Mouse (Mus musculus) stomach, postnatal 0 days (tissue): ENCODE results near the gene Ttc19. TPM values are rescaled to one million over a fixed set of nuclear protein-coding genes. Genes with fewer than 3 reads are reported as not detected.

Experiments used
- ATAC-seq: fragments of 200-750 bp; cut with Nextera tagmentation; 2 replicates; pipeline ENCODE4 v1.8.0; 2017; ENCODE audit not compliant: low FRiP score, low TSS enrichment
- DNase-seq: peaks from one replicate; pipeline ENCODE4 v3.0.0-alpha.2; 2016; ENCODE audit warnings: low spot score
- H3K27ac ChIP-seq: fragments of 300-500 bp; sonication (generic); replicated peaks from 2 replicates; pipeline ENCODE4 v1.5.1; 2014; ENCODE audit warnings: mild to moderate bottlenecking, control low read depth
- H3K27me3 ChIP-seq: fragments of 300-500 bp; sonication (generic); 2 replicates; pipeline ENCODE4 v1.6.1; 2014; ENCODE audit warnings: low read length; ENCODE audit not compliant: control insufficient read depth, insufficient read depth
- H3K36me3 ChIP-seq: fragments of 300-500 bp; sonication (generic); 2 replicates; pipeline ENCODE4 v1.6.1; 2014; ENCODE audit warnings: low read length, mixed read lengths; ENCODE audit not compliant: control insufficient read depth, insufficient read depth
- H3K4me1 ChIP-seq: fragments of 300-500 bp; sonication (generic); replicated peaks from 2 replicates; pipeline ENCODE4 v1.6.1; 2014; ENCODE audit warnings: antibody characterized with exemption; ENCODE audit not compliant: control insufficient read depth, insufficient read depth
- H3K4me2 ChIP-seq: fragments of 300-500 bp; sonication (generic); replicated peaks from 2 replicates; pipeline ENCODE4 v1.6.1; 2014; ENCODE audit warnings: low read depth, mild to moderate bottlenecking, control low read depth, moderate library complexity
- H3K4me3 ChIP-seq: fragments of 300-500 bp; sonication (generic); 2 replicates; pipeline ENCODE4 v1.5.1; 2014; ENCODE audit warnings: low read depth, low read length, control low read depth
- H3K9ac ChIP-seq: fragments of 300-500 bp; sonication (generic); 2 replicates; pipeline ENCODE4 v1.6.1; 2014; ENCODE audit warnings: mild to moderate bottlenecking, low read length, control low read depth, mixed read lengths
- H3K9me3 ChIP-seq: fragments of 300-500 bp; sonication (generic); 2 replicates; pipeline ENCODE4 v1.6.1; 2016; ENCODE audit warnings: low read length; ENCODE audit not compliant: control insufficient read depth
- CTCF ChIP-seq: IDR thresholded peaks from 2 replicates; pipeline ENCODE4 v1.5.1; 2016; ENCODE audit warnings: antibody characterized with exemption, low read depth, mild to moderate bottlenecking, moderate library complexity
- EP300 ChIP-seq: optimal IDR thresholded peaks from 2 replicates; pipeline ENCODE3; 2016; ENCODE audit warnings: antibody characterized with exemption
- WGBS: fragments of 180-500 bp; shearing (Covaris S2); extraction: QIAGEN DNeasy Blood & Tissue Kit; methylation state at CpG from one replicate; pipeline ENCODE4 v1.1.7; 2014; 5-methylcytosine and 5-hydroxymethylcytosine counted together
- polyA plus RNA-seq: library from polyadenylated mRNA; unstranded; fragments of >200 nt; fragmentation: Nextera tagmentation; extraction: Ambion mirVana; gene quantifications from 2 replicates; pipeline ENCODE4 v1.2.1, GENCODE M21; 2015

Ttc19 gene
- polyA plus RNA-seq, 1 experiment from 2014 or later = 12.7 TPM

DNA sequence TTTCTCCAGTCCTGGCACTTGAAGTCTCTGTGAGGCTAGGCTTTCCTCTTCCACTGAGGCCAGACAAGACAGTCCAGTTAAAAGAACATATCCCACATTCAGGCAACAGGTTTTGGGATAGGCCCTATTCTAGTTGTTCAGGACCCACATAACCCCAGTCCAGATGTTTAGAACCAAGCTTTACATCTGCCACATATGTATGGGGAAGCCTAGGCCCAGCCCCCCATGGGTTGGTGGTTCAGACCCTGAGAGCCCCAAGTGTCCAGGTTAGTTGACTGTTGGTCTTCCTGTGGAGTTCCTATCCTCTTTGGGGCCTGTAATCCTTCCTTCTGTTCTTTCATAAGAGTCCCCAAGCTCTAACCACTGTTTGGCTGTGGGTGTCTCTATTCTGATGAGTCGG is 6.4 kb downstream of the Ttc19 start:
- no peaks in the 10 kb centered on the region for H3K27me3 ChIP-seq
- no peak overlapping the region for H3K9ac ChIP-seq
- WGBS = 93% methylated on average over 1 of the region's 1 CpGs

DNA sequence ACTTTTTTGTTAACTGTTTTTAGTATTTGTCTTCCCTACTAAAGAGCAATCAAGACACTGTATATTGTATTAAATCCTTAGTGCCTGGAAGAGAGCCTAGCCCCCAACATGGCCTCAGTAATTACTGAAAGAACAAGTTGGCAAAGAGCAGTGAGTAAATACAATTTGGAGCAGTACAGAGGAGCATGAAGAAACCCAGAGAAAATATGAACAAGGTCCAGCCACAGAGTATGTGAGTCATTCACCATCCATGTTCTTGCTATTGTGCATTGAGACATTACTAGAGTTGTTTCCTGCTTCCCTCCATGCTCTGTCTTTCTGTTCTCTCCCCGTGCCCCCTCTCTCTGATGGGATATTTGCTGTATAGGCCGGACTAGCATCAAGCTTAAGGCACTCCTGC is 12.8 kb downstream of the Ttc19 start:
- no peak for TF ChIP-seq CTCF
- TF ChIP-seq EP300 = no peak

More for the DNA sequence above, 6.4 kb downstream of the Ttc19 start:
- Histone ChIP-seq H3K9me3 (no peaks in the 10 kb centered on the region), H3K36me3 (0 out of 2 replicates have a peak, but pooled peaks cover 14% of the 10 kb centered on the region), H3K27ac (no peak overlapping the region), H3K4me3 (no peak overlapping the region), H3K4me2 (no peak overlapping the region), H3K4me1 (no peaks in the 10 kb centered on the region)
- TF ChIP-seq CTCF (no peak), EP300 (no peak)
- ATAC-seq (no peak), DNase-seq (no peak)

DNA sequence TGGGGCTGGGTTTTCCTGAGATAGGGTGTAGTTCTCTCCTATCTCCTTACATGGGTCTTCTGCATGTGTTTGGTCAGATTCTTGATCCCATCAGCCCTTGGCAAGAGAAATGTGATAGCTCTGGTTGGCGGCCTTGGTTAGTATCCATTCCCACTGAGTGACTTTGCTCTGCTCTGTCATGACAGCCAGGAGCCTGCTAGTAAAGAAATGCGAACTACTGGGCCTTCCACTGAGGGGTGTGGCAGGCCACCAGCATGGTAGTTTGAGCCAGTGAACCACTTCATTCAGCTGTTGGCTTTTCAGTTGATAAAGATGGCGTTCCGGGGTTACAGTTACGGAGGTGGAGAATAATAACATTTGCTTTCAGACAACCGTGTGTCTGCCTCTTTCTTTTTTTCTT is 17.6 kb downstream of the Ttc19 start:
- 86% methylated on average over 6 of the region's 6 CpGs for WGBS

More for the DNA sequence above, 12.8 kb downstream of the Ttc19 start:
- no peak overlapping the region for H3K4me3 ChIP-seq
- 82% methylated on average over 2 of the region's 2 CpGs for WGBS
- H3K36me3 ChIP-seq = peaks cover 12% of the 10 kb centered on the region; the same call in 1 of the 2 replicates
- H3K9ac ChIP-seq = no peak overlapping the region
- H3K4me1 ChIP-seq = no peaks in the 10 kb centered on the region
- DNase-seq = no peak
- H3K9me3 ChIP-seq = no peaks in the 10 kb centered on the region
- no peak overlapping the region for H3K4me2 ChIP-seq
- ATAC-seq = peak; percentile 42; the same call in 1 of the 2 replicates
- H3K27ac ChIP-seq = no peak overlapping the region
- no peaks in the 10 kb centered on the region for H3K27me3 ChIP-seq

DNA sequence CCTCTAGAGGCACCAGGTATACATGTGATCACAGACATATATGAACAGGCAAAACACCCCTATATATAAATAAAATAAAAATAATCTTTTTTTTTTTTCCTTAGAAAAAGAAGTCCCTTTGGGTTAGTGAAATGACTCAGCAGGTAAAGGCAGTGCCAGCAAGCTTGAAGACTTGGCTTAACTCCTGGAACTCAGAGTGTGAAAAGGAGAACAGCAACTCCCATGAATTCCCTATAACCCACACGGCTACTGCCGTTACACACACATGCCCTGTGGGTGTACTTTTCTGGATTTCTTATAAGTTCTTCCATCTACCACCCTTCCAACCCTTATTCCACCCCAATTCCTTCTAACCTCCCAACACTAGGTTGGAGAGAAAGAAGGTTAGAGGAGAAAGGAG is 24.6 kb downstream of the Ttc19 start:
- no peak for DNase-seq
- Histone ChIP-seq H3K4me3 (no peak overlapping the region), H3K36me3 (0 out of 2 replicates have a peak, but pooled peaks cover 3% of the 10 kb centered on the region), H3K27ac (no peak overlapping the region), H3K9ac (no peak overlapping the region), H3K4me1 (no peaks in the 10 kb centered on the region), H3K4me2 (no peak overlapping the region), H3K9me3 (no peaks in the 10 kb centered on the region), H3K27me3 (no peaks in the 10 kb centered on the region)
- no peak for ATAC-seq
- TF ChIP-seq CTCF (no peak), EP300 (no peak)
- 86% methylated on average over 2 of the region's 2 CpGs for WGBS

More for the DNA sequence above, 17.6 kb downstream of the Ttc19 start:
- DNase-seq (no peak), ATAC-seq (no peak)
- no peaks in the 10 kb centered on the region for H3K27me3 ChIP-seq
- H3K27ac ChIP-seq = no peak overlapping the region
- no peak overlapping the region for H3K4me3 ChIP-seq
- H3K9me3 ChIP-seq = no peaks in the 10 kb centered on the region
- H3K4me1 ChIP-seq = no peaks in the 10 kb centered on the region
- TF ChIP-seq EP300 (no peak), CTCF (no peak)
- H3K9ac ChIP-seq = no peak overlapping the region
- no peak overlapping the region for H3K4me2 ChIP-seq
- H3K36me3 ChIP-seq = no peaks in the 10 kb centered on the region; the same call in 1 of the 2 replicates

DNA sequence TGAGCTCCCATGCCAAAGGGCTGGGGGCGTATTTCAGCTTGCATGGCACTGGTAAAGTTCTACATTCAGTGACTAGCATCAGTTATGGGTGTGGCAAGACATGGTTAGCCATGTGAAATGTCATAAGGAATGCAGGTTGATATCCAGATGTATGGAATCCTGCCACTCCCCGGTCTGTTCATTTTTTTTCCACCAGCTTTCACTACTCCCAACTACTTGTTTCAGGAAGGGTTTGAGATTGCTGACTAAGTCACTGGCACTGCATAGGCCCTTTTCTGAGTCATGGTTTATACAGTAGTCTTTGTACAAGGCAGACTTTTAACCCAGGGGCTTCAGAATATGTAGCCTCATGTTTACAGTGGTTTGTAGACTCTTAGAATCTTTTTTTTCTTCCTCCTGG is 28.0 kb downstream of the Ttc19 start:
- Histone ChIP-seq H3K4me3 (no peak overlapping the region), H3K9ac (no peak overlapping the region), H3K4me1 (no peaks in the 10 kb centered on the region), H3K27ac (no peak overlapping the region), H3K9me3 (no peaks in the 10 kb centered on the region), H3K4me2 (no peak overlapping the region), H3K36me3 (peaks cover 7% of the 10 kb centered on the region; the same call in 1 of the 2 replicates), H3K27me3 (no peaks in the 10 kb centered on the region)
- WGBS = 83% methylated on average over 2 of the region's 2 CpGs
- no peak for TF ChIP-seq CTCF
- ATAC-seq (peak; percentile 42; the same call in 1 of the 2 replicates), DNase-seq (no peak)

DNA sequence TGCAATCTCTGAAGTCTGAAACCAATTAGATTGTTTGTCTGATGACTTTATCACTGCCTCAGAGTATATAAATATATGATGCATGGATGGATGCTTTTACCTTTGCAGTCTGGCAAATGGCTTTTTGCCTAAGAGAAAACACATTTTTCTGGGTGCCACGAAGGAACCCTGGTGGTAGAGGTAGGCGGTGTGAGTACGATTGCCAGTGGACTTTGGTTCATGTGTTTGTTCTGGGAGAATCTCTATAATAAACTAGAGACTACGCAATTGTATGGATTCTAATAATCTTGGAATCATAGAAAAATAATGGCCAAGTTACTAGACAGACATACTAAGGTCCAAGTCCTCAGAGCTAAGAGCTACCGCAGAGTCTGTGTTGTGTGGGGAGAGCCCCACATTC is 33.7 kb downstream of the Ttc19 start:
- TF ChIP-seq CTCF (no peak), EP300 (no peak)
- no peaks in the 10 kb centered on the region for H3K9me3 ChIP-seq
- no peaks in the 10 kb centered on the region for H3K27me3 ChIP-seq
- DNase-seq (no peak), ATAC-seq (no peak)
- WGBS = 93% methylated on average over 5 of the region's 5 CpGs
- no peaks in the 10 kb centered on the region for H3K4me1 ChIP-seq
- H3K4me2 ChIP-seq = no peak overlapping the region
- H3K9ac ChIP-seq = no peak overlapping the region
- no peak overlapping the region for H3K4me3 ChIP-seq
- no peak overlapping the region for H3K27ac ChIP-seq
- peaks cover 16% of the 10 kb centered on the region for H3K36me3 ChIP-seq
